Mouse (Mus musculus): Measurements from ENCODE around the gene Hipk4. TPM values are rescaled to one million over a fixed set of nuclear protein-coding genes. Genes with fewer than 3 reads are reported as not detected.

Hipk4 gene
- not detected for total RNA-seq (2023)

GRCm38 (mm10) chr7:27522967-27523366, at the start of gene Hipk4:
Gene Hipk4 (plus strand): TSS chr7:27523267.

GRCm38 (mm10) chr7:27486770-27487697, 36.0 kb upstream of the Hipk4 start, which contains the start of gene Sertad1:
Gene Sertad1 (plus strand): TSS chr7:27486910.

GRCm38 (mm10) chr7:27499036-27499435, 24.0 kb upstream of the Hipk4 start, which contains the start of gene Prx:
Gene Prx (plus strand): TSS chr7:27499324.

GRCm38 (mm10) chr7:27552931-27553513, 30.0 kb downstream of the Hipk4 start, which contains the start of the genes Pld3 and 2310022A10Rik:
Gene Pld3 (minus strand): TSS chr7:27553218.
Gene 2310022A10Rik (plus strand): TSS chr7:27553233.

Other genes starting within 250 kb of the Hipk4 start
- 1.1 TPM for gene Ltbp4, start 185.6 kb upstream of the Hipk4 start, total RNA-seq (2023)
- 60.2 TPM for gene Shkbp1, start 167.2 kb upstream of the Hipk4 start, total RNA-seq (2023)
- gene Gm20479, start 165.8 kb upstream of the Hipk4 start, total RNA-seq (2023), result 3.7 TPM
- gene Sptbn4, start 75.6 kb upstream of the Hipk4 start, total RNA-seq (2023), result not detected
- 14.6 TPM for gene Blvrb, start 75.3 kb upstream of the Hipk4 start, total RNA-seq (2023)
- 9.4 TPM for gene Sertad3, start 49.5 kb upstream of the Hipk4 start, total RNA-seq (2023)
- 52.4 TPM for gene Sertad1, start 36.4 kb upstream of the Hipk4 start, total RNA-seq (2023)
- 0.82 TPM for gene Prx, start 23.9 kb upstream of the Hipk4 start, total RNA-seq (2023)
- 118 TPM for gene Pld3, start 30.0 kb downstream of the Hipk4 start, total RNA-seq (2023)
- 27.7 TPM for gene 2310022A10Rik, start 30.0 kb downstream of the Hipk4 start, total RNA-seq (2023)
- 145 TPM for gene Akt2, start 68.3 kb downstream of the Hipk4 start, total RNA-seq (2023)
- gene Ttc9b, start 130.6 kb downstream of the Hipk4 start, total RNA-seq (2023), result not detected
- 10.8 TPM for gene Map3k10, start 151.3 kb downstream of the Hipk4 start, total RNA-seq (2023)
- gene Zfp607b, start 166.1 kb downstream of the Hipk4 start, total RNA-seq (2023), result 2.3 TPM
- 8.2 TPM for gene Zfp60, start 208.1 kb downstream of the Hipk4 start, total RNA-seq (2023)